Mouse (Mus musculus) myocyte (in vitro differentiated cells): ENCODE measurements around the gene Dock2. TPM values are rescaled to one million over a fixed set of nuclear protein-coding genes. Genes with fewer than 3 reads are reported as not detected.

ENCODE experiments used
- H3K27me3 ChIP-seq: one replicate; pipeline ENCODE4 v1.6.1; 2011; ENCODE audit not compliant: control insufficient read depth, insufficient read depth, insufficient read length
- H3K36me3 ChIP-seq: one replicate; pipeline ENCODE4 v1.6.1; 2011; ENCODE audit not compliant: control insufficient read depth, insufficient read depth
- H3K4me2 ChIP-seq: one replicate; pipeline ENCODE4 v1.6.1; 2011; ENCODE audit warnings: low read depth, control low read depth
- H3K4me3 ChIP-seq: one replicate; pipeline ENCODE4 v1.5.1; 2011; ENCODE audit warnings: mild to moderate bottlenecking, control low read depth, moderate library complexity
- H3K79me2 ChIP-seq: one replicate; pipeline ENCODE4 v1.6.1; 2011; ENCODE audit not compliant: control insufficient read depth, insufficient read depth
- H3ac ChIP-seq: one replicate; pipeline ENCODE4 v1.6.1; 2011; ENCODE audit not compliant: control insufficient read depth, insufficient read length
- CEBPB ChIP-seq: IDR thresholded peaks from 2 replicates; pipeline ENCODE4 v1.6.1; 2011; ENCODE audit warnings: mild to moderate bottlenecking, moderate library complexity; ENCODE audit not compliant: poor library complexity, insufficient read depth, severe bottlenecking
- E2F4 ChIP-seq: IDR thresholded peaks from one replicate; pipeline ENCODE4 v1.6.1; 2011; ENCODE audit warnings: mild to moderate bottlenecking, control low read depth, moderate library complexity; ENCODE audit not compliant: insufficient read depth
- MAX ChIP-seq: IDR thresholded peaks from one replicate; pipeline ENCODE4 v1.6.1; 2011; ENCODE audit warnings: low read depth, mild to moderate bottlenecking, control low read depth
- MYOD1 ChIP-seq, 3 experiments: IDR thresholded peaks; one replicate each; pipeline ENCODE4 v1.6.1; 2011; ENCODE audit warnings: control low read depth in 2 of 3, low read depth in 2 of 3, mild to moderate bottlenecking in 2 of 3, moderate library complexity in 1 of 3; ENCODE audit not compliant: insufficient read length in 2 of 3, control insufficient read depth in 1 of 3
- MYOG ChIP-seq, 3 experiments: IDR thresholded peaks; one replicate each; pipeline ENCODE4 v1.6.1; 2011; ENCODE audit warnings: control low read depth in 2 of 3, low read depth in 2 of 3, mild to moderate bottlenecking in 2 of 3; ENCODE audit not compliant: insufficient read length in 2 of 3, control insufficient read depth in 1 of 3, insufficient read depth in 1 of 3
- POLR2A ChIP-seq: IDR thresholded peaks from one replicate; pipeline ENCODE4 v1.6.1; 2011; ENCODE audit warnings: low read depth, mild to moderate bottlenecking, control low read depth, moderate library complexity; ENCODE audit not compliant: insufficient read length
- POLR2AphosphoS2 ChIP-seq: IDR thresholded peaks from one replicate; pipeline ENCODE4 v1.6.1; 2011; ENCODE audit warnings: low read depth, control low read depth; ENCODE audit not compliant: insufficient read length
- REST ChIP-seq: IDR thresholded peaks from one replicate; pipeline ENCODE4 v1.6.1; 2011; ENCODE audit warnings: mild to moderate bottlenecking, control low read depth, moderate library complexity; ENCODE audit not compliant: insufficient read depth, insufficient read length
- SRF ChIP-seq: IDR thresholded peaks from one replicate; pipeline ENCODE4 v1.6.1; 2011; ENCODE audit warnings: low read depth; ENCODE audit not compliant: control insufficient read depth, insufficient read length
- TCF12 ChIP-seq: IDR thresholded peaks from one replicate; pipeline ENCODE4 v1.6.1; 2011; ENCODE audit warnings: mild to moderate bottlenecking, control low read depth; ENCODE audit not compliant: poor library complexity, insufficient read depth, severe bottlenecking
- TCF3 ChIP-seq: IDR thresholded peaks from one replicate; pipeline ENCODE4 v1.6.1; 2011; ENCODE audit warnings: low read depth, control low read depth; ENCODE audit not compliant: insufficient read length
- USF1 ChIP-seq: IDR thresholded peaks from one replicate; pipeline ENCODE4 v1.6.1; 2011; ENCODE audit warnings: low read depth, mild to moderate bottlenecking, control low read depth, moderate library complexity
- polyA plus RNA-seq: library from polyadenylated mRNA; unstranded; fragments of >200 nt; fragmentation: generic; extraction: Trizol; gene quantifications from one replicate; pipeline ENCODE4 v1.2.1, GENCODE M21; 2012; ENCODE audit warnings: missing spikeins

Dock2 gene
- polyA plus RNA-seq, 1 experiment, result not detected

DNA sequence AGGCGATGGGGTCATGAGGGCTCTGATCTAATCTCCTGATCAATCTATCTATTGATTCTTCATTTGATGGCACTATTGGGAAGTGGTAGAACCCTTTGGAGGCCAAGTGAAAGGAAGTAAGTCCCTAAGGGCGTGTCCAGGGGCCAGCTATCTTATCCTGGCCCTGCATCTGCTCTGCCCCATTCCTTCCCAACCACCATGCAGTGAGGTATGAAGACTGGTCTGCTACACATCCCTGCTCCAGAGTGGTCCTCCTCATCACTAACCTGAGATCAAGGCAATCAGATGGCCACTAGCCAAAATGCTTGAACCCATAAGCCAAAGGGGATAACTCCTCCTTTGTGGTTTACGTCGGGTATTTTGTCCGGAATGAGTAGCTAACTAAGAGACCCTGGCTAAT is 256.5 kb downstream of the Dock2 start:
- no peaks in the 10 kb centered on the region for H3K79me2 ChIP-seq
- H3K4me2 ChIP-seq, result no peak overlapping the region
- H3K36me3 ChIP-seq, result no peaks in the 10 kb centered on the region
- H3K4me3 ChIP-seq, result no peak overlapping the region
- no peak for TF ChIP-seq USF1
- no peak for TF ChIP-seq E2F4
- TF ChIP-seq POLR2A, result no peak
- TF ChIP-seq POLR2AphosphoS2, result no peak
- TF ChIP-seq MYOG (IDR thresholded peaks at IDR 0.05; ENCODE audit: control insufficient read depth in 1 of 3, insufficient read depth in 1 of 3, insufficient read length in 2 of 3, low read depth in 2 of 3), result no peak
- TF ChIP-seq SRF, result no peak
- no peak for TF ChIP-seq TCF12
- no peak for TF ChIP-seq REST
- no peak for TF ChIP-seq TCF3
- no peak for TF ChIP-seq CEBPB
- no peak for TF ChIP-seq MYOD1 (IDR thresholded peaks at IDR 0.05; ENCODE audit: control insufficient read depth in 1 of 3, insufficient read length in 2 of 3, low read depth in 2 of 3)
- TF ChIP-seq MAX, result no peak
- no peak overlapping the region for H3ac ChIP-seq
- H3K27me3 ChIP-seq, result no peaks in the 10 kb centered on the region

- H3ac ChIP-seq, result no peak overlapping the region
- no peak for TF ChIP-seq MAX
- H3K27me3 ChIP-seq, result no peaks in the 10 kb centered on the region
- H3K4me3 ChIP-seq, result no peak overlapping the region
- no peak overlapping the region for H3K4me2 ChIP-seq
- H3K36me3 ChIP-seq, result no peaks in the 10 kb centered on the region
- no peaks in the 10 kb centered on the region for H3K79me2 ChIP-seq
Observed at GRCm38 (mm10) chr11:34525096-34525891, 258.4 kb downstream of the Dock2 start.

GRCm38 (mm10) chr11:34524586-34524985 is 259.1 kb downstream of the Dock2 start:
- no peaks in the 10 kb centered on the region for H3K27me3 ChIP-seq
- no peak for TF ChIP-seq USF1
- no peak for TF ChIP-seq SRF

DNA sequence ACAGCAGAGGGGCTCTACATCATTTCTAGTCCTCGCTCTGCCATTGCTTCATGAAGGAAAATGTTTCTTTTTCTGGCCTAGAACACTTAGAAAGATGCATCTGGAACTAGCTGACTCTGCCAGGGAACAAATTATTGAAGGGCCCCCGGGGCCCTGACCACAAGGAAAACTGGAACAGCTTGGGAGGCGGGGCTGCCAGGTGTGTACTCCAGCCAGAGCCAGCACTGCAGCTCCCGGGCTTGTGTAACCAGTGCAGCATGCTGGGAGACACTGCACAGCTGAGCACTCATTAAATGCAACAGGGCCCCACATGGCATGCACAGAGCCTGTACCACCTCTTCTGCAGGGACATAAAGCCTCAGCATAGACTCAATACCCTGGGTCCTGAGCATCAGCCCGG is 265.1 kb downstream of the Dock2 start:
- Histone ChIP-seq H3ac (no peak overlapping the region), H3K27me3 (no peaks in the 10 kb centered on the region), H3K79me2 (no peaks in the 10 kb centered on the region), H3K36me3 (no peaks in the 10 kb centered on the region), H3K4me2 (no peak overlapping the region), H3K4me3 (no peak overlapping the region)
- no peak for TF ChIP-seq MYOD1 (IDR thresholded peaks at IDR 0.05; ENCODE audit: control insufficient read depth in 1 of 3, insufficient read length in 2 of 3, low read depth in 2 of 3)
- no peak for TF ChIP-seq MAX
- TF ChIP-seq MYOG (IDR thresholded peaks at IDR 0.05; ENCODE audit: control insufficient read depth in 1 of 3, insufficient read depth in 1 of 3, insufficient read length in 2 of 3, low read depth in 2 of 3), result no peak

More at GRCm38 (mm10) chr11:34524586-34524985, 259.1 kb downstream of the Dock2 start:
- Histone ChIP-seq H3ac (no peak overlapping the region), H3K4me2 (no peak overlapping the region), H3K79me2 (no peaks in the 10 kb centered on the region), H3K36me3 (no peaks in the 10 kb centered on the region), H3K4me3 (no peak overlapping the region)

DNA sequence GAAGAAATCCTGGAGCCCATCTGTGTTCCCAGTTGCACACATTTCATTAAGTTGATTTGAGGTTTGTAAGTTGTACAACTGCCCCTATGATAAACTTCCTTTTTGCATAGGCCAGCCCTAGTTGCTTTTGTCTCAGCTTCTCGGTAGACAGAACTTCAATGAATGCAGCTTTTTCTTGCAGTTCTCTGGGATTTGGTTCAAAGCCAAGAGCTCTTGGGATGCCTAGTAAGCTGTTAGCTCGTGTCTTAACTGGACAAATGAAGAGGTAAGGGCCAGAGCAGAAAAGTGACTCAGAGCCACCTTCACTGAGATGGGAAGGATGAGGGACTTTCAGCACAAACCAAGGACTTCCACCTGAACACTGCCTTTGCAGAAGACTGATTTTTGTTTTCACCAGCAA is 266.7 kb downstream of the Dock2 start:
- Histone ChIP-seq H3ac (no peak overlapping the region), H3K4me2 (no peak overlapping the region), H3K4me3 (no peak overlapping the region), H3K36me3 (no peaks in the 10 kb centered on the region), H3K27me3 (no peaks in the 10 kb centered on the region), H3K79me2 (no peaks in the 10 kb centered on the region)
- TF ChIP-seq SRF, result no peak

GRCm38 (mm10) chr11:34515301-34515700 is 268.4 kb downstream of the Dock2 start:
- TF ChIP-seq CEBPB (no peak), MAX (no peak), TCF3 (no peak), POLR2AphosphoS2 (no peak)
- Histone ChIP-seq H3K36me3 (no peaks in the 10 kb centered on the region), H3K4me2 (no peak overlapping the region), H3K4me3 (no peak overlapping the region), H3K79me2 (no peaks in the 10 kb centered on the region), H3K27me3 (no peaks in the 10 kb centered on the region), H3ac (no peak overlapping the region)
